Mouse (Mus musculus): ENCODE measurements around the gene Ice2. TPM values are rescaled to one million over a fixed set of nuclear protein-coding genes. Genes with fewer than 3 reads are reported as not detected.

The Ice2 gene
- 2.9 and 3.1 TPM in 2 replicates for polyA plus RNA-seq (2012; rRNA removed)

DNA sequence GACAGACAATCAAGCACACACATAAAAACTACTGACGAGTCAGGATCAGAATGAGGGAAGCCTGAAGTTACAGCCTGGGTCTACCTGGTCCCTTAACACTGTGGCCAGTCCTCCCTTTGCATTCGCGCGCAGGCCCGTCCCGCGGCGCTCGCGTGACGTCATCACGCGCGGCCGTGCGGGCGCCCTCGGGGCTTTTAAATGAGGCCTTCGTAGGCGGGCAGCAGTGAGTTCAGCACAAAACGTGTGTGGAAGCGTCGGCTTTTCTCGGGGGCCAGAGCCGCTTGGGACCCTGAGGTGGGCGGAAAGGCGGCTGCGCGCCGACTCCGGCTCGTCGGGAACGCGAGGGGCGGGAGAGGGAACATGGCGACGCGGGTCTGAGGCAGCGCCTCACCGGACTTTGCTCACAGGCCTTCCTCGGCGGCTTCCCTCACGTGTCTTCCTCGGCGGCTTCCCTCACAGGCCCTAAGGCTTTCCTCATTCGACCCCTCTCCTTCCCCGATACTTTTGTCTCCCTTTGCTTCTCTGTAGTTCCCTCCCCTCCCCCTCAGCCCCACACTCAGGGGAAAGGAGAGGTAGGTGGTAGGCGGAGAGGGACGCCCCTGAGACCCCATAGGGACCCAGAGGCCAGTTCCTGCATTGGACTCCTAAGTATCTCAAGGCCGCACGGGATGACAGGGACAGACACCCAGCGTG lies at the start of gene Ice2:
Gene Ice2, plus strand, starts transcription at position 147 of the 693 bp plus-strand sequence.
- peak within 1 kb of the TSS; percentile 100 for H3K4me3 ChIP-seq (ENCODE audit: control insufficient read depth, low read depth, low read length)
- H3K4me1 ChIP-seq (ENCODE audit: control insufficient read depth, insufficient read depth, low read length) = no peaks in the 10 kb centered on the region; the same call in none of the 2 replicates
- TF ChIP-seq POLR2A (IDR thresholded peaks at IDR 0.05; ENCODE audit: control insufficient read depth, low read depth, low read length) (peak; percentile 63), CTCF (IDR thresholded peaks at IDR 0.05; ENCODE audit: control insufficient read depth, insufficient read depth, insufficient replicate concordance, low read depth, low read length) (no peak)
- no peaks in the 10 kb centered on the region for H3K27me3 ChIP-seq (ENCODE audit: control insufficient read depth, insufficient read depth, low read length)
- no peaks in the 10 kb centered on the region for H3K36me3 ChIP-seq (ENCODE audit: control insufficient read depth, insufficient read depth, low read length)
- peak within 1 kb of the TSS; percentile 97 for H3K27ac ChIP-seq (ENCODE audit: control insufficient read depth, insufficient read depth, low read depth, low read length)

GRCm38 (mm10) chr9:69349537-69349936 lies 48.2 kb upstream of the Ice2 start:
- H3K4me1 ChIP-seq (ENCODE audit: control insufficient read depth, insufficient read depth, low read length) = no peaks in the 10 kb centered on the region; the same call in 1 of the 2 replicates
- no peak overlapping the region for H3K27ac ChIP-seq (ENCODE audit: control insufficient read depth, insufficient read depth, low read depth, low read length)
- no peak overlapping the region for H3K4me3 ChIP-seq (ENCODE audit: control insufficient read depth, low read depth, low read length)
- no peaks in the 10 kb centered on the region for H3K36me3 ChIP-seq (ENCODE audit: control insufficient read depth, insufficient read depth, low read length)
- H3K27me3 ChIP-seq (ENCODE audit: control insufficient read depth, insufficient read depth, low read length) = no peaks in the 10 kb centered on the region
- TF ChIP-seq CTCF (IDR thresholded peaks at IDR 0.05; ENCODE audit: control insufficient read depth, insufficient read depth, insufficient replicate concordance, low read depth, low read length) (no peak), POLR2A (IDR thresholded peaks at IDR 0.05; ENCODE audit: control insufficient read depth, low read depth, low read length) (no peak)

DNA sequence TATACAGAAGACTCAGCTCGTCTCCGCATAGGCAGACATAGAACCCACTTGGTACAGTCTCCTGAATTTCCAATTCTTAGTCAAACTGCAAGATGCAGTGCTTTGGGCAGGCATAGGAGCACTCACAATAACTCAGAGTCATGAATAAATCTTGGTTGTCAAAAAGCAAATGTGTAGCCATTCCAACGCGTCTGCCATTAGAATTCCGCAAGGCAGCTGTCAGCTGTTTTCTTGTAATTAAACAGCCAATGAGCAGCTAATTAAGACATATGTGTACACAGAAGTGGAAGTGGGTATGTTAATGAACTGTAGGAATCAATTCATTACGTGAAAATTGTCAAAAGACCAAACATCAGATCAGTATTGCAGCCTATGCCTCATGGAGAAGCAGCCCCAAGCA lies 43.5 kb upstream of the Ice2 start:
- no peaks in the 10 kb centered on the region for H3K36me3 ChIP-seq (ENCODE audit: control insufficient read depth, insufficient read depth, low read length)
- H3K4me1 ChIP-seq (ENCODE audit: control insufficient read depth, insufficient read depth, low read length) = no peaks in the 10 kb centered on the region
- H3K27ac ChIP-seq (ENCODE audit: control insufficient read depth, insufficient read depth, low read depth, low read length) = no peak overlapping the region
- no peak overlapping the region for H3K4me3 ChIP-seq (ENCODE audit: control insufficient read depth, low read depth, low read length)
- TF ChIP-seq CTCF (IDR thresholded peaks at IDR 0.05; ENCODE audit: control insufficient read depth, insufficient read depth, insufficient replicate concordance, low read depth, low read length) (no peak), POLR2A (IDR thresholded peaks at IDR 0.05; ENCODE audit: control insufficient read depth, low read depth, low read length) (no peak)
- no peaks in the 10 kb centered on the region for H3K27me3 ChIP-seq (ENCODE audit: control insufficient read depth, insufficient read depth, low read length)

GRCm38 (mm10) chr9:69357834-69358233 lies 39.9 kb upstream of the Ice2 start:
- H3K27me3 ChIP-seq (ENCODE audit: control insufficient read depth, insufficient read depth, low read length) = no peaks in the 10 kb centered on the region
- no peak overlapping the region for H3K27ac ChIP-seq (ENCODE audit: control insufficient read depth, insufficient read depth, low read depth, low read length)
- no peaks in the 10 kb centered on the region for H3K4me1 ChIP-seq (ENCODE audit: control insufficient read depth, insufficient read depth, low read length)
- H3K4me3 ChIP-seq (ENCODE audit: control insufficient read depth, low read depth, low read length) = no peak overlapping the region
- no peaks in the 10 kb centered on the region for H3K36me3 ChIP-seq (ENCODE audit: control insufficient read depth, insufficient read depth, low read length)
- no peak for TF ChIP-seq POLR2A (IDR thresholded peaks at IDR 0.05; ENCODE audit: control insufficient read depth, low read depth, low read length)
- peak; percentile 47; the same call in 1 of the 2 replicates for TF ChIP-seq CTCF (IDR thresholded peaks at IDR 0.05; ENCODE audit: control insufficient read depth, insufficient read depth, insufficient replicate concordance, low read depth, low read length)

DNA sequence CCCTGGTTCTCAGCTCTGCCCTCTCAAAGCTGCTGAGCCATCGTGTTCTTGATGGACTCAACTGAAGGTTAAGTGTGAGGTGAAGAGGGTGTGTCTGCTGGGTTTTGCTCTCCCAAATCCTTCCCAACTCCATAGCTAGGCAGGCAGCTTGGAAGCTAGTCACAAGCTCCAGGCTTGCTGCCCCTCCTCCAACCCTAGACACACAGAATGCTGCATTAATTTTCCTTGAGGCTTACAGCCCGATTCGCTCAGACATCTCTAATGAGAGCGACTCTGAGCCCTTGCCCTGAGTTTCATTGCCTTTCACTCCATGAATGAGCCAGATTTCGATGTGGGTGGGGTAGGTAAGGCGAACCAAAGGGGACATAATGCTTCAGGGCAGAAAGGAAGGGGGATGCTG lies 38.9 kb upstream of the Ice2 start:
- Histone ChIP-seq H3K4me3 (ENCODE audit: control insufficient read depth, low read depth, low read length) (no peak overlapping the region), H3K4me1 (ENCODE audit: control insufficient read depth, insufficient read depth, low read length) (no peaks in the 10 kb centered on the region), H3K27me3 (ENCODE audit: control insufficient read depth, insufficient read depth, low read length) (no peaks in the 10 kb centered on the region), H3K36me3 (ENCODE audit: control insufficient read depth, insufficient read depth, low read length) (no peaks in the 10 kb centered on the region), H3K27ac (ENCODE audit: control insufficient read depth, insufficient read depth, low read depth, low read length) (no peak overlapping the region)
- TF ChIP-seq CTCF (IDR thresholded peaks at IDR 0.05; ENCODE audit: control insufficient read depth, insufficient read depth, insufficient replicate concordance, low read depth, low read length) (no peak), POLR2A (IDR thresholded peaks at IDR 0.05; ENCODE audit: control insufficient read depth, low read depth, low read length) (no peak)

DNA sequence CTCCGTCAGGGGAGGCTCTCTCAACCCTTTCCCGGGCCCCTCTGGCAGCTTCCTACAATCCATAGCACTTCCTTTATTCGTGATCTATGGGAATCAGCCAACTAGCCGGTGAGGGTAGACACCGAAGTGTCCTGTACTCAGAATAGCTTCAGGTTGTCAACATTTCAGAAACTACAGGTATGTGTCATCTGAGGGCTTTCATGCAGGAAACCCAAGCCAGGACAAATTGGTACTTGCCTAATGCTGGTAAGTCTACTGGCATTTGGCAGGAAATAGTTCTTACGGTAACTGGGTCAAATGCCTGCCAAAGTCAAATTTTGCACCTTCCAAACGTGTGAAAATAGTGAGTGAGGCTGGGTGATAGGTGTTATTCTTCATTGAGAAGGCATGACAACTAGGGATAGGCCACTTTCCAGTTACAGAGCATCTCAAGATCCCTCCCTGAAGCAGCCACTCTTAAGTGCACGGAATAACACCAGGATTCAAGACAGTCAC lies 35.7 kb upstream of the Ice2 start:
- Histone ChIP-seq H3K27ac (ENCODE audit: control insufficient read depth, insufficient read depth, low read depth, low read length) (no peak overlapping the region), H3K36me3 (ENCODE audit: control insufficient read depth, insufficient read depth, low read length) (no peaks in the 10 kb centered on the region)

DNA sequence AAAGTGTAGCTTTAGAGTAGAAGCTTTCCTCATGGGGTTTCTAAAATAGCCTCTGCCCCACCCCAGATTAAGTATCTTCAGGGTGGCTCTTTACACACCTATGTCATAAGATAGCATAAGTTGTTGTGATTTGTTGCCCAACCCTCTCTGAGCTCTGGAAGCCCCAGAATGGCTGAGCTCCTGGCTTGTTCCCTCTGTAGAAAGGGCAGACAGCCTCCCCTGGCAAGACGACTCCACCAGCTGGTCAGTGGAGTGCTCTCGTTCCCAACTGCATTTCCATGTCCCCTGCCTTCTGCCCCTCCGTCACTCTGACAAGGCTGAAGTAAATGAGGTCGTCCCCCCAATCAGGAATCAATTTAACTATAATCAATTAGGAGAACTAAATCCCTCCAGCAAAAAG lies 34.9 kb upstream of the Ice2 start:
- no peaks in the 10 kb centered on the region for H3K36me3 ChIP-seq (ENCODE audit: control insufficient read depth, insufficient read depth, low read length)
- H3K4me3 ChIP-seq (ENCODE audit: control insufficient read depth, low read depth, low read length) = peak overlapping the region; percentile 83
- no peaks in the 10 kb centered on the region for H3K27me3 ChIP-seq (ENCODE audit: control insufficient read depth, insufficient read depth, low read length)
- TF ChIP-seq POLR2A (IDR thresholded peaks at IDR 0.05; ENCODE audit: control insufficient read depth, low read depth, low read length) = no peak
- no peak for TF ChIP-seq CTCF (IDR thresholded peaks at IDR 0.05; ENCODE audit: control insufficient read depth, insufficient read depth, insufficient replicate concordance, low read depth, low read length)
- no peaks in the 10 kb centered on the region for H3K4me1 ChIP-seq (ENCODE audit: control insufficient read depth, insufficient read depth, low read length)
- H3K27ac ChIP-seq (ENCODE audit: control insufficient read depth, insufficient read depth, low read depth, low read length) = no peak overlapping the region

More for the DNA sequence above, 35.7 kb upstream of the Ice2 start:
- H3K27me3 ChIP-seq (ENCODE audit: control insufficient read depth, insufficient read depth, low read length) = no peaks in the 10 kb centered on the region
- no peaks in the 10 kb centered on the region for H3K4me1 ChIP-seq (ENCODE audit: control insufficient read depth, insufficient read depth, low read length)
- H3K4me3 ChIP-seq (ENCODE audit: control insufficient read depth, low read depth, low read length) = peak overlapping the region; percentile 58
- TF ChIP-seq CTCF (IDR thresholded peaks at IDR 0.05; ENCODE audit: control insufficient read depth, insufficient read depth, insufficient replicate concordance, low read depth, low read length) (no peak), POLR2A (IDR thresholded peaks at IDR 0.05; ENCODE audit: control insufficient read depth, low read depth, low read length) (no peak)
